Mouse (Mus musculus) cerebellum, postnatal 36 days (tissue): ENCODE measurements around the gene Aspscr1.
"Not testable (repeated sequence)": the region's sequence is repeated elsewhere in the genome, so short reads cannot be mapped to it uniquely, and the experiment has no call there.

ENCODE experiments used
- DNase-seq, 2 experiments: peaks; one replicate each; pipeline ENCODE4 v3.0.0; 2021 to 2022; ENCODE audit warnings: mixed read lengths in 2 of 2

Gene Aspscr1

GRCm38 (mm10) chr11:120642939-120643600, 29.7 kb upstream of the Aspscr1 start:
- DNase-seq = no peak

GRCm38 (mm10) chr11:120643601-120643987, 29.2 kb upstream of the Aspscr1 start, which contains the start of gene Pycr1:
Gene Pycr1, minus strand, starts transcription at chr11:120643769.
- peak; percentile 93 for DNase-seq

GRCm38 (mm10) chr11:120647047-120647830, 25.5 kb upstream of the Aspscr1 start:
- DNase-seq = no peak

- peak; percentile 45 to 50 for DNase-seq
These were observed 24.7 kb upstream of the Aspscr1 start, which contains the start of gene Myadml2 for GRCm38 (mm10) chr11:120648001-120648476. Gene Myadml2, minus strand, starts transcription at chr11:120648158.

GRCm38 (mm10) chr11:120651872-120652271, 20.9 kb upstream of the Aspscr1 start:
- no peak for DNase-seq

- DNase-seq = no peak
These were observed 18.0 kb upstream of the Aspscr1 start for GRCm38 (mm10) chr11:120654741-120655140.

GRCm38 (mm10) chr11:120657301-120657700, 15.5 kb upstream of the Aspscr1 start:
- DNase-seq = no peak

GRCm38 (mm10) chr11:120658876-120659410, 13.8 kb upstream of the Aspscr1 start:
- peak; percentile 56 to 70 for DNase-seq

GRCm38 (mm10) chr11:120659509-120660300, 13.1 kb upstream of the Aspscr1 start:
- peak in 1 of 2 experiments; percentile 16 for DNase-seq

- DNase-seq = peak in 1 of 2 experiments; percentile 22
These were observed 12.3 kb upstream of the Aspscr1 start for GRCm38 (mm10) chr11:120660301-120661075.

GRCm38 (mm10) chr11:120661076-120661460, 11.7 kb upstream of the Aspscr1 start, which contains the start of gene Notum:
Gene Notum, minus strand, starts transcription at chr11:120661175.
- no peak for DNase-seq

GRCm38 (mm10) chr11:120662759-120663158, 10.0 kb upstream of the Aspscr1 start:
- no peak for DNase-seq

- no peak for DNase-seq
These were observed 9.1 kb upstream of the Aspscr1 start for GRCm38 (mm10) chr11:120663714-120664113.

- DNase-seq = no peak
These were observed 7.4 kb upstream of the Aspscr1 start for GRCm38 (mm10) chr11:120665406-120665805.

GRCm38 (mm10) chr11:120666617-120667016, 6.2 kb upstream of the Aspscr1 start:
- no peak for DNase-seq

- DNase-seq = no peak
These were observed 885 bp downstream of the Aspscr1 start for GRCm38 (mm10) chr11:120673594-120674122.

GRCm38 (mm10) chr11:120675875-120676274, 3.1 kb downstream of the Aspscr1 start:
- not testable (repeated sequence) for DNase-seq

GRCm38 (mm10) chr11:120676951-120677350, 4.2 kb downstream of the Aspscr1 start:
- no peak for DNase-seq

GRCm38 (mm10) chr11:120679909-120680308, 7.1 kb downstream of the Aspscr1 start:
- no peak for DNase-seq

- DNase-seq = no peak
These were observed 9.9 kb downstream of the Aspscr1 start for GRCm38 (mm10) chr11:120682683-120683082.

- DNase-seq = no peak
These were observed 10.8 kb downstream of the Aspscr1 start for GRCm38 (mm10) chr11:120683536-120683935.
